Comparison of ENCODE assay signal across 8 mouse cellular contexts in the genomic region with DNA sequence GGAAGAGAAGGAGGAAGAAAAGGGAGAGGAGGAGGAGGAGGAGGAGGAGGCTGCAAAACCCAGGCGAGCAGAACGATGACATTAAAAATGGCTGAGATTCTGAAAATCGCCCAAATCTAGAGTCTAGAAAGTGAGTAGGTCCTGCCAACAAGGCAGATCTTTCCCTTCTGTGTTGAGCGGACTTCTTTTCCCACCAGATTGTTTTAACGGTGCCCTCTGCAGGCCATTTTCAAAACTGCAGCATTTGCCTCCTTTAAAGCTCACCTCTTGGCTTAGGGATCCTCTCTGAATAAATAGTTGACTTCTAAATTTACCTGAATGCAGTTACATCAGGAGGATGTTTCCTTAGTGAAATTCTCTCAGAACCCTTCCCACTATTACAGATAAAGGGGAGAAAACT.
A peak's percentile ranks its signal among the peaks of the same experiment; 100 is the strongest.
DNase-seq lines count a peak whose midpoint lies in the region; ATAC-seq and TF ChIP-seq lines count a peak whose summit lies in the region.
"Had no signal": no experiment of that assay in that cellular context is flagged by ENCODE, and none has a peak within 500 bp of the region (broad histone marks: within the 10 kb centered on the region; RNA-seq: fewer than 3 reads in every experiment).

No protein-coding gene starts in this region.

- WGBS in forebrain, embryonic 11.5 days: 22% methylated on average over 5 of the region's 5 CpGs
- 10% methylated on average over 5 of the region's 5 CpGs for WGBS in heart, postnatal 0 days

- no peak overlapping the region for H3K27ac ChIP-seq in forebrain, embryonic 11.5 days (ENCODE audit: low read depth, low read length)
- no peak overlapping the region for H3K27ac ChIP-seq in heart, postnatal 0 days (ENCODE audit: low read depth)
- H3K27ac ChIP-seq: midbrain, embryonic 12.5 days had no signal

- no peak overlapping the region for H3K9ac ChIP-seq in forebrain, embryonic 11.5 days (ENCODE audit: low read length)
- H3K9ac ChIP-seq in heart, postnatal 0 days (replicated peaks; ENCODE audit: low read depth, low read length): no peak overlapping the region
- H3K9ac ChIP-seq: midbrain, embryonic 12.5 days had no signal

- no peaks in the 10 kb centered on the region for H3K9me3 ChIP-seq in forebrain, embryonic 11.5 days (ENCODE audit: control insufficient read depth, low read length)
- no peaks in the 10 kb centered on the region for H3K9me3 ChIP-seq in heart, postnatal 0 days (replicated peaks; ENCODE audit: control insufficient read depth, low read length)
- H3K9me3 ChIP-seq: midbrain, embryonic 12.5 days had no signal

- H3K36me3 ChIP-seq in forebrain, embryonic 11.5 days (ENCODE audit: control insufficient read depth, insufficient read depth, low read length): no peaks in the 10 kb centered on the region
- no peaks in the 10 kb centered on the region for H3K36me3 ChIP-seq in heart, postnatal 0 days (replicated peaks; ENCODE audit: control insufficient read depth, insufficient read depth, low read length)
- H3K36me3 ChIP-seq: midbrain, embryonic 12.5 days had no signal

- peak; percentile 82 for DNase-seq in NIH3T3 (ENCODE audit: low read depth)
- DNase-seq in c-Kit-negative CD71-positive TER-119-positive erythroid progenitor cells, embryonic 14.5 days (ENCODE audit: low read depth, low spot score): peak; percentile 5
- DNase-seq in forebrain, embryonic 11.5 days (ENCODE audit: low spot score): peak; percentile 83
- DNase-seq in heart, postnatal 0 days (ENCODE audit: low spot score): peak; percentile 80
- DNase-seq in layer of hippocampus, adult 9-11 months: peak; percentile 61
- peak; percentile 76 for DNase-seq in lung, postnatal 25 days (ENCODE audit: low spot score)
- peak; percentile 34 to 76 for DNase-seq in spleen, postnatal 4 days (ENCODE audit: low spot score in 2 of 2)

- no peak for TF ChIP-seq EP300 in heart, postnatal 0 days (IDR thresholded peaks at IDR 0.05; ENCODE audit: low read depth)

- TF ChIP-seq CTCF in heart, postnatal 0 days (IDR thresholded peaks at IDR 0.05; ENCODE audit: low read depth): peak; percentile 82

- H3K4me2 ChIP-seq in forebrain, embryonic 11.5 days (ENCODE audit: low read depth, low read length, severe bottlenecking): no peak overlapping the region
- H3K4me2 ChIP-seq in heart, postnatal 0 days (ENCODE audit: low read depth, low read length): peak overlapping the region; percentile 42
- H3K4me2 ChIP-seq: midbrain, embryonic 12.5 days had no signal

- no peak overlapping the region for H3K4me3 ChIP-seq in forebrain, embryonic 11.5 days (ENCODE audit: low read depth, low read length)
- H3K4me3 ChIP-seq in heart, postnatal 0 days (ENCODE audit: low read depth, low read length): no peak overlapping the region
- H3K4me3 ChIP-seq: midbrain, embryonic 12.5 days had no signal

- no peak for ATAC-seq in forebrain, embryonic 11.5 days (replicated peaks; ENCODE audit: low FRiP score)
- no peak; the same call in 1 of the 2 replicates for ATAC-seq in heart, postnatal 0 days (ENCODE audit: insufficient read depth, low read depth)

- H3K4me1 ChIP-seq in forebrain, embryonic 11.5 days (replicated peaks; ENCODE audit: control insufficient read depth, insufficient read depth, low read length): no peaks in the 10 kb centered on the region
- H3K4me1 ChIP-seq in heart, postnatal 0 days (ENCODE audit: control insufficient read depth, insufficient read depth): 0 out of 2 replicates have a peak, but pooled peaks cover 7% of the 10 kb centered on the region
- H3K4me1 ChIP-seq: midbrain, embryonic 12.5 days had no signal

- H3K27me3 ChIP-seq in forebrain, embryonic 11.5 days (ENCODE audit: control insufficient read depth, insufficient read depth, low read length): no peaks in the 10 kb centered on the region
- H3K27me3 ChIP-seq in heart, postnatal 0 days (ENCODE audit: control insufficient read depth, insufficient read depth, low read length): no peaks in the 10 kb centered on the region
- H3K27me3 ChIP-seq: midbrain, embryonic 12.5 days had no signal

Comparison
In these comparisons a context has a peak if more than half of its experiments do, and no peak if none do; other contexts are left out.
1. DNase-seq: peak in every context shown above with its lines; median percentile 83 in forebrain, embryonic 11.5 days; 82 in NIH3T3; 80 in heart, postnatal 0 days; 76 in lung, postnatal 25 days; 61 in layer of hippocampus, adult 9-11 months; 55 in spleen, postnatal 4 days; 5 in c-Kit-negative CD71-positive TER-119-positive erythroid progenitor cells, embryonic 14.5 days.